Mouse (Mus musculus) liver, postnatal 0 days (tissue): ENCODE measurements at regions not wholly inside any gene's neighbourhood (a gene's known extent, or its start where the extent isn't known, plus 50 kb on each side); places are given as distances from the start of the nearest gene placed in this dataset.

Source experiments
- ATAC-seq: fragments of 200-750 bp; cut with Nextera tagmentation; 2 replicates; pipeline ENCODE4 v1.8.0; 2017; ENCODE audit warnings: mild to moderate bottlenecking, moderate library complexity
- DNase-seq: peaks from one replicate; pipeline ENCODE4 v3.0.0-alpha.2; 2016
- H3K27ac ChIP-seq: fragments of 300-500 bp; sonication (generic); 2 replicates; pipeline ENCODE4 v1.5.1; 2014; ENCODE audit warnings: antibody characterized with exemption, moderate library complexity, mild to moderate bottlenecking, low read depth
- H3K27me3 ChIP-seq: fragments of 300-500 bp; sonication (generic); 2 replicates; pipeline ENCODE4 v1.6.1; 2014; ENCODE audit warnings: low read length, control low read depth, mixed read lengths; ENCODE audit not compliant: insufficient read depth
- H3K36me3 ChIP-seq: fragments of 300-500 bp; sonication (generic); replicated peaks from 2 replicates; pipeline ENCODE4 v1.6.1; 2014; ENCODE audit warnings: mild to moderate bottlenecking, control low read depth, low read length, moderate library complexity, mixed read lengths; ENCODE audit not compliant: insufficient read depth
- H3K4me1 ChIP-seq: fragments of 300-500 bp; sonication (generic); 2 replicates; pipeline ENCODE4 v1.6.1; 2014; ENCODE audit warnings: antibody characterized with exemption, mild to moderate bottlenecking, control low read depth; ENCODE audit not compliant: insufficient read depth
- H3K4me2 ChIP-seq: fragments of 300-500 bp; sonication (generic); 2 replicates; pipeline ENCODE4 v1.6.1; 2014; ENCODE audit warnings: low read depth, mild to moderate bottlenecking, low read length, moderate library complexity, mixed read lengths
- H3K4me3 ChIP-seq: fragments of 300-500 bp; sonication (generic); 2 replicates; pipeline ENCODE4 v1.5.1; 2014; ENCODE audit warnings: low read depth, low read length
- H3K9ac ChIP-seq: fragments of 300-500 bp; sonication (generic); replicated peaks from 2 replicates; pipeline ENCODE4 v1.6.1; 2014; ENCODE audit warnings: mild to moderate bottlenecking, moderate library complexity
- H3K9me3 ChIP-seq: fragments of 300-500 bp; sonication (generic); 2 replicates; pipeline ENCODE4 v1.6.1; 2016; ENCODE audit warnings: mild to moderate bottlenecking, control low read depth, low read length, mixed read lengths
- CTCF ChIP-seq: sonication (generic); IDR thresholded peaks from 2 replicates; pipeline ENCODE4 v1.5.1; 2016; ENCODE audit warnings: antibody characterized with exemption, low read depth
- EP300 ChIP-seq: IDR thresholded peaks from 2 replicates; pipeline ENCODE4 v1.6.1; 2016; ENCODE audit warnings: antibody characterized with exemption, low read depth, mild to moderate bottlenecking
- WGBS: fragments of 180-500 bp; shearing (Covaris S2); extraction: QIAGEN DNeasy Blood & Tissue Kit; methylation state at CpG from one replicate; pipeline ENCODE4 v1.1.7; 2014; ENCODE audit not compliant: insufficient replicate concordance; 5-methylcytosine and 5-hydroxymethylcytosine counted together

GRCm38 (mm10) chr4:100661154-100661553 lies 115.3 kb upstream of the Cachd1 start:
- Histone ChIP-seq H3K4me3 (no peak overlapping the region), H3K4me2 (no peak overlapping the region), H3K4me1 (no peaks in the 10 kb centered on the region), H3K9ac (no peak overlapping the region), H3K27ac (no peak overlapping the region), H3K9me3 (no peaks in the 10 kb centered on the region), H3K36me3 (no peaks in the 10 kb centered on the region), H3K27me3 (no peaks in the 10 kb centered on the region)
- 63% methylated on average over 1 of the region's 1 CpGs for WGBS
- TF ChIP-seq CTCF: no peak
- no peak for ATAC-seq
- no peak for DNase-seq

GRCm38 (mm10) chr4:100664619-100665264 lies 111.7 kb upstream of the Cachd1 start:
- no peaks in the 10 kb centered on the region for H3K27me3 ChIP-seq
- H3K36me3 ChIP-seq: no peaks in the 10 kb centered on the region
- H3K4me2 ChIP-seq: no peak overlapping the region
- H3K4me3 ChIP-seq: no peak overlapping the region
- no peaks in the 10 kb centered on the region for H3K4me1 ChIP-seq
- no peak overlapping the region for H3K27ac ChIP-seq
- H3K9ac ChIP-seq: no peak overlapping the region
- TF ChIP-seq CTCF (no peak), EP300 (no peak)
- DNase-seq (no peak), ATAC-seq (no peak)
- H3K9me3 ChIP-seq: no peaks in the 10 kb centered on the region
- 19% methylated on average over 5 of the region's 5 CpGs for WGBS

- H3K4me3 ChIP-seq: no peak overlapping the region
- no peaks in the 10 kb centered on the region for H3K4me1 ChIP-seq
- no peak overlapping the region for H3K4me2 ChIP-seq
- TF ChIP-seq CTCF (no peak), EP300 (no peak)
- no peak for ATAC-seq
- no peak overlapping the region for H3K9ac ChIP-seq
- H3K36me3 ChIP-seq: no peaks in the 10 kb centered on the region
- no peak overlapping the region for H3K27ac ChIP-seq
- WGBS: 82% methylated on average over 5 of the region's 5 CpGs
- no peaks in the 10 kb centered on the region for H3K9me3 ChIP-seq
- H3K27me3 ChIP-seq: no peaks in the 10 kb centered on the region
- no peak for DNase-seq
Measured at GRCm38 (mm10) chr4:100670553-100670952, 105.9 kb upstream of the Cachd1 start.

- no peak overlapping the region for H3K27ac ChIP-seq
- H3K9me3 ChIP-seq: no peaks in the 10 kb centered on the region
- H3K9ac ChIP-seq: no peak overlapping the region
- H3K36me3 ChIP-seq: no peaks in the 10 kb centered on the region
- ATAC-seq (no peak), DNase-seq (no peak)
- TF ChIP-seq CTCF (no peak), EP300 (no peak)
- no peaks in the 10 kb centered on the region for H3K4me1 ChIP-seq
- H3K4me2 ChIP-seq: no peak overlapping the region
- H3K4me3 ChIP-seq: no peak overlapping the region
- H3K27me3 ChIP-seq: no peaks in the 10 kb centered on the region
- WGBS: 81% methylated on average over 4 of the region's 4 CpGs
Measured at GRCm38 (mm10) chr4:100674916-100675315, 101.6 kb upstream of the Cachd1 start.

GRCm38 (mm10) chr4:100683757-100684156 lies 92.7 kb upstream of the Cachd1 start:
- ATAC-seq (no peak), DNase-seq (no peak)
- Histone ChIP-seq H3K9ac (no peak overlapping the region), H3K27ac (no peak overlapping the region), H3K4me3 (no peak overlapping the region), H3K9me3 (no peaks in the 10 kb centered on the region), H3K27me3 (no peaks in the 10 kb centered on the region), H3K4me1 (no peaks in the 10 kb centered on the region), H3K4me2 (no peak overlapping the region), H3K36me3 (no peaks in the 10 kb centered on the region)
- TF ChIP-seq EP300: no peak
- TF ChIP-seq CTCF: no peak
- 82% methylated on average over 7 of the region's 7 CpGs for WGBS

- Histone ChIP-seq H3K9ac (no peak overlapping the region), H3K4me3 (no peak overlapping the region), H3K27ac (no peak overlapping the region), H3K4me2 (no peak overlapping the region), H3K4me1 (no peaks in the 10 kb centered on the region), H3K36me3 (no peaks in the 10 kb centered on the region), H3K9me3 (no peaks in the 10 kb centered on the region), H3K27me3 (no peaks in the 10 kb centered on the region)
- 65% methylated on average over 5 of the region's 5 CpGs for WGBS
- TF ChIP-seq CTCF (no peak), EP300 (no peak)
- DNase-seq (no peak), ATAC-seq (no peak)
Measured at GRCm38 (mm10) chr4:100700002-100700401, 76.5 kb upstream of the Cachd1 start.

GRCm38 (mm10) chr4:100700418-100700817 lies 76.1 kb upstream of the Cachd1 start:
- TF ChIP-seq CTCF (no peak), EP300 (no peak)
- ATAC-seq (no peak), DNase-seq (no peak)
- H3K9ac ChIP-seq: no peak overlapping the region
- no peak overlapping the region for H3K4me3 ChIP-seq
- no peaks in the 10 kb centered on the region for H3K9me3 ChIP-seq
- no peaks in the 10 kb centered on the region for H3K27me3 ChIP-seq
- H3K27ac ChIP-seq: no peak overlapping the region
- no peaks in the 10 kb centered on the region for H3K4me1 ChIP-seq
- H3K4me2 ChIP-seq: no peak overlapping the region
- no peaks in the 10 kb centered on the region for H3K36me3 ChIP-seq
- WGBS: 66% methylated on average over 5 of the region's 5 CpGs
